Mouse (Mus musculus) G1E (cell line): ENCODE data around the gene Klf13.

Source experiments
- CTCF ChIP-seq: IDR thresholded peaks from 2 replicates; pipeline ENCODE4 v1.5.1; 2012; ENCODE audit warnings: low read depth, low read length, inconsistent platforms, mixed read lengths
- POLR2AphosphoS5 ChIP-seq: IDR thresholded peaks from 2 replicates; pipeline ENCODE4 v1.6.1; 2012; ENCODE audit warnings: low read depth, low read length, inconsistent platforms; ENCODE audit not compliant: insufficient replicate concordance

GRCm38 (mm10) chr7:63891488-63892075 is 47.1 kb downstream of the Klf13 start:
- TF ChIP-seq CTCF (no peak), POLR2AphosphoS5 (no peak)
